Mouse (Mus musculus): Measurements from ENCODE around the gene Drc7. TPM values are rescaled to one million over a fixed set of nuclear protein-coding genes. Genes with fewer than 3 reads are reported as not detected.

The Drc7 gene
- total RNA-seq, 4 experiments from 2014 or later: 1.7 to 3.6 (median 1.8) TPM

DNA sequence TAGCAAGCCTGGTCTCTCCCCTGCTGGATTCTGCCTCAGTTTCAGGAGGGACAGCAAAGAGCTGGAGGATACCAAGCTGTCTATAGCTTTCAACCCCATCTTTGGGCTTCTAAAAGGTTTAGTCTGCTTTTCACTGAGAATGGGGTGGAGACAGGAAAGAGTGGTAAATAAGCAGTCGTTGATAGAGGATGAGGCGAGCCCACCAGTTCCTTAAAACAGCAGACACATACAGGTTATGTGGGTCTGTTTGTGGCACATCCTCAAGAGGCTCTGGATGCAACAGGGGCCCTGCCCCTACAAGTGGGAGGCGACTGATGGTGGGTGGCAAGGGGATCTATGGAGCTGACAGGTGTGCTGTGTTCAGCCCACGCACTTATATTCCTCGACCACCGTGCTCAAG lies 3.8 kb downstream of the Drc7 start:
- DNase-seq (ENCODE audit: low spot score in 2 of 2): no peak

DNA sequence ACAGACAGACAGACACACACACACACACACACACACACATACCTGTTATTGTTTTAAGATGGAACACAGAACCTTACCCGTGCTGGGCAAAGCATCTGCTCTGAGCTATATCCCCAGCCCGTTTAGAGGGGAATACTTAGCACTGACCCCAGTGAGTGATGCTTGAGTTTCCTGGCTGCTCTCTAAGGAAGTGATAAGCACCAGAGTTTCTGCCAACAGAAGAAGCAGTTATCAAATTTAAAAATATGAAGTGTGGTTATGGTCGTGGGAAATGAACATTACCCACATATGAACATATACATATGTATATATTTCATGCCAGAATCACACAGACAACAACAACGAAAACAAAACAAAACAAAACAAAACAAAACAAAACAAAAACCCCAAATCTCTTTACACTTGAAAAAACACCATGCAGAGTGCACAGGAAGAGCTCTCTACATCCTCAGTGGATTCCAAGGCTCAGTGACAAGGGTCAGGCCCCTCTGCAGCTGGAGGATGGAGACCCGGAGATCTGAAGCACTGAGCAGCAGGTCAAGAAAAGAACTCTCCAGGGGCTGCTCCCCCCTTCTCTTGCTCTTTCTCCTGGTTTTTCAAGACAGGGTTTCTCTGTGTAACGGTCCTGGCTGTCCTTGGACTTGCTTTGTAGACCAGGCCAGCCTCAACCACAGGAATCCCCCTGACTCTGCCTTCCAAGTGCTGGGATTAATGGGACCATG lies 5.1 kb downstream of the Drc7 start:
- no peak for DNase-seq (ENCODE audit: low spot score in 2 of 2)

DNA sequence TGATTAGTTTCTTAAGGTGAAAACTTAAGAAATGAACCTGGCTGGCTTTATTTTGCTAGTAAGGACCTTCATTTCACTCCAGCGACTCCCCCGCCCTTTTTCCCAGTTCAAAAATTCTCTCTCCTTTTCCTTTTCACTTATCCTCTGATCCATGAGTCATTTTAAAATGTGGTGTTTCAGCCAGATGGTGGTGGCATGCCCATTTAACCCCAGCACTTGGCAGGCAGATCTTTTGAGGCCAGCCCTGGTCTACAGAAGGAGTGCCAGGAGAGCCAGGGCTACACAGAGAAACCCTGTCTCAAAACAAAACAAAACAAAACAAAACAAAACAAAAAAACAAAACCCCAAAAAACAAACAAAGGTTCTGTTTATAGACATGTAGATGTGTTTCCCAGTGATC lies 9.6 kb downstream of the Drc7 start:
- no peak for DNase-seq (ENCODE audit: low spot score in 2 of 2)

DNA sequence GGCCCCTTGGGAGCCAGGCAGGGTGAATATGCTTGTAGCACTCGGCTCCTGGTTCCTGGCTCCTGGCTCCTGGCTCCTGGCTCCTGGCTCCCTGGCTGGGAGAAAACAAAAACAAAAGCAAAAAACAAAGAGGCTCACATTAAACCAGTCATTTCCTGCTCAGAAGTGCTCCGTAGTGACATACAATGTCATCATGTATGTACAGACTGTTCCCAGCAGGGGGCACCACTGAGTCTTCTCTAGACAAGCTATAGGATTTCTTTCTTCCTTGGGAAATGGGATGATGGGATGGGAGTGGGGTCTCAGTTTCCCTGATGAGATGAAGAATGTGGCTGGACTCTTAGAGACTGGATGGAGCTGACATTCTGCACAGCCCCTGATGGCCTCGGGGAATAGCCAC lies 12.7 kb downstream of the Drc7 start:
- DNase-seq (ENCODE audit: low spot score in 2 of 2): peak in 1 of 2 experiments; percentile 46

DNA sequence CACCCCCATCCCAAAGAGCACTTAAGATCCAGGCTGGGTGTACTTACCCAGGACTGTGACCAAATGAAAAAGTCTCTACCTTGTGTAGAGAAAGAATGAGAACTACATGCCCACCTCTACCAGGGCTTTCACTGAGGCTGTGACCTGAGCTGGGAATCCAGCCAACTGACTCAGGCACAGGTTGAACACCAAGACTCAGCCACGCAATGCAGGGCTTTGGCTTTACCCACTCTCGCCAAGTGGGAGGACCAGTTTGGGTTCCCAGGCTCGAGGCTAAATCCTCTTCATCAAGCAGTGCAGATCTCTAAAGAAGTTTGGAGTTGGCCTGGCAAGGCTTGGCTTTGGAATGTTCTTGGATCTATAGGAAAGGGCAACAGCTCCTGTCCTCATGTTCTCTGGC lies 20.6 kb downstream of the Drc7 start:
- no peak for DNase-seq (ENCODE audit: low spot score in 2 of 2)

DNA sequence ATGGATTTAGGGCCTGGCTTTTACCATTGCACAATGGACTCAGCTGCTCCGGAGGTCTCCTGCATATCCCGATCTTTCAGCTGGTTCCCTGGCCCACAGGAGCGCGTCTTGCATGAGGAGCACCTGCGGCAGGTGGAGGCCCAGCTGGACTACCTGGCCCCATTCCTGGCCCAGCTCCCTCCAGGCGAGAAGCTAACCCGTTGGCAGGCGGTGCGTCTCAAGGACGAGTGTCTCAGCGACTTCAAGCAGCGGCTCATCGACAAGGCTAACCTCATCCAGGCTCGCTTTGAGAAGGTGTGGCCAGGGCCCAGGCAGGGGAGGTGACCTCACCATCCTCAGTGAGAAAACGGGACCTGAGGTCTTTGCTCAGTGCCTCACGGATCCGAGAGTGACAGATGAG lies 21.2 kb downstream of the Drc7 start:
- no peak for DNase-seq (ENCODE audit: low spot score in 2 of 2)

DNA sequence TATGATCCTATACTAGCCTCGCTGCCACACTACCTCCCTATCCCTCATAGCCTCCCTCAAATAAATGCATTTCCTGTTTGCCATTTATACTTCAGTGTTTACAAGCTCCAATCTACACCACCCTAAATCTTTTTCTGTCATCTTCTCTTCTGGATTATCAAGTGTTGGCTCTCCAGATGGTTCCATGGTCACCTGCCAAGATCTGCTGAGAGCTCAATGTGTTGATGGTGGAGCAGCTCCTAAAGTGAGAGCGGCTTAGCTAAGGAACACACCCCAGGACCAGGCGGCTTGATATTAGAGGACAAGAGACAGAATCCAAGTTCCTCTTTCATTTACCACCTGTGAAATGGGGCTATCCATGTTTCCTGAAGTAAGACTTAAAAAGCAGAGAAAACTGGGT lies 23.2 kb downstream of the Drc7 start:
- no peak for DNase-seq (ENCODE audit: low spot score in 2 of 2)

DNA sequence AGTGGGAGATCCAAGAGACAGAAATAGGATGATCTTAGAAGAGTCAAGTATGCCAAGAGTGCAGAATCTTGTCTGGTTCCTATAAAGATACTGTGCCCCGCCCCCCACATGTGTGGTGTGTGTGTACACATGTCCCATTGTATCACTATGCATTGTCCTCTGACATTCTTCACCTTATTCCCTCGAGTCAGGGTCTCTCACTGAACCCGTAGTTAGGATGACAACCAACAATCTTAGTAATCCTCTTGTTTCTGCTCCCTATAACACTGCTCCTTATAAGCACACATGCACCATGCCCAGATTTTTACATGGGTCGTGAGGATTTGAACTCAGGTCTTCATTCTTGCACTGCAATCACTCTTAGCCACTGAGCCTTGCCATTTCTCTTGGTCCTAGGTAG lies 24.4 kb downstream of the Drc7 start:
- peak in 1 of 2 experiments; percentile 4 for DNase-seq (ENCODE audit: low spot score in 2 of 2)

DNA sequence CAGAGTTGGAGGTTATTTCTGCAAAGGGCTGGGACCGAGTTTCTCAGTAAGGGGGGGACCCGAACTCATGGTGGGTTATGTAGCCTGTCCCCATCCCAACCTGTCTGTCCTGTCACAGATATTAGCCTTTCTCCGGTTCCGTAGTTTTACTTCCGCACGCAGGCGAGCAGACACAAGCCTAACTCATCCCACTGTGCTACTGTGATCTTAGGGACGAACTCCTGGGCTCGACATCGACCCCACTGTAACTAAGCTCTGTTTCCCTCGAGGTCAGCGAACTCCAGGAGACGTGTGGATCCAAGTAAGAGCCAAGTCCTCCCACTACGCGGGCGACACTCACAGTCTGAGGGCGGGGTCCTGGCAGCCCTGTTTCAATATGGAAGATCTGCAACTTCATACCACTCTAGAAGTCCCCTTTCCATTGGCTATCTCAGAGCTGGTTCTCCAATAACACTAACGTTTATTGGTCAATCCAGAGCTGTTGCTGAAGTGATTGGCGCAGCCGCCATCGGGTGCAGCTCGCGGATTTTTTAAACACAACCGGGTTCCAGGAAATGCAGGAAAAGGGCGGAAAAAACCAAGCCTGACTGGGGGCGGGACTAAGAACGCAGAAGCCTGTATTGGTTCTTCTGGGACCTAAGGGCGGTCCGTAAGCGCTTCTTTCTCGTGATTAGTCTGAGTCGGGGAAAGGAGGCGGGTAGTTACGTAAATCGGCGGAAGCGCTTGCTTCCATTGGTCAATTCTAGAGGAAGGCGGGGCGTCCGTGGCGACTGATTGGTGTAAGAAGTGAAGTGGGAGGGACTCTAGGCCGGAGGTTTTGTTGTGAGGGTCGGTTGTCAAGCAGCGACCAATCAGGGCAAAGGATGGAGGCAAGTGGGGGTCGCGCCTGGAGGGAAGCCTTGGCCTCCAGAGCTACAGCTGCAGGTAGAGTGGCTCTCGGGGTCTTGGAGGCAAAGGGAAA lies 25.8 kb downstream of the Drc7 start, which contains the start of gene Katnb1:
TSS of gene Katnb1 (plus strand) at position 806 of the 961 bp plus-strand sequence.
- peak; percentile 99 to 100 for DNase-seq (ENCODE audit: low spot score in 2 of 2)

DNA sequence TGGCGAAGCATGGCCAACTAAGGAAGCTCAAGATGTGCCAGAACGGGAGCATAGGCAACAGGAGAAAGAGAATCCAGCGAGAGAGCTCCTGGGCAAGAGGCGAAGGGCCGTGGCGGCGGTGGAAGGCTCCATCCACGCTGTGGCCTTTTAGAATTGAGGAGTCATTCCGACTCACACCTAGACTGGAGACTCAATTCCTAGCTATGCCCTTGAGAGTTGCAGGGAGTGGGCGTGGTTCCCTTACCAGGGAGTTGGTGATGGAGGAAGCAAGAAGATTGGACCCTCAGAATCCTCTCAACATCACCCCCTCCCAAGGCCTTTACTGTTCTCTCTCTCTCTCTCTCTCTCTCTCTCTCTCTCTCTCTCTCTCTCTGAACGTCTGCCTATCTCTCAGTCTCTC lies 26.7 kb downstream of the Drc7 start:
- DNase-seq (ENCODE audit: low spot score in 2 of 2): no peak

DNA sequence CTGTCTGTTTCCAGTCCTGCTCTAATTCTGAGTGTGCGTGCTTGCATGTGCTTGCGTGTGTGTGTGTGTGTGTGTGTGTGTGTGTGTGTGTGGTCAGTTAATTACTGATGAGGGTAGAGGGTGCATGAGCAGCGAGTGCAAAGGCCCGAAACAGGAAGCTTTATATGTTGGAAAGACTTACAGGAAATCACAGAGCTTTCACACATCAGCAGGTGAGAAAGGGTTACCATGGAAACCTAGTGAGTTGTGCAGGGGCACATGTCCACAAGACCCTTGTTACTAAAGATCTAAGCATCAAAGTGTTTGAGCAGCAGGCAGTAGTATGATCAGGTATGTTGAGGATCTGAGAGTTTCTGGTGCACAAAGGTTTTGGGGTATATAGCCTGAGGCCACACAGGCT lies 29.4 kb downstream of the Drc7 start:
- DNase-seq (ENCODE audit: low spot score in 2 of 2): peak in 1 of 2 experiments; percentile 3

DNA sequence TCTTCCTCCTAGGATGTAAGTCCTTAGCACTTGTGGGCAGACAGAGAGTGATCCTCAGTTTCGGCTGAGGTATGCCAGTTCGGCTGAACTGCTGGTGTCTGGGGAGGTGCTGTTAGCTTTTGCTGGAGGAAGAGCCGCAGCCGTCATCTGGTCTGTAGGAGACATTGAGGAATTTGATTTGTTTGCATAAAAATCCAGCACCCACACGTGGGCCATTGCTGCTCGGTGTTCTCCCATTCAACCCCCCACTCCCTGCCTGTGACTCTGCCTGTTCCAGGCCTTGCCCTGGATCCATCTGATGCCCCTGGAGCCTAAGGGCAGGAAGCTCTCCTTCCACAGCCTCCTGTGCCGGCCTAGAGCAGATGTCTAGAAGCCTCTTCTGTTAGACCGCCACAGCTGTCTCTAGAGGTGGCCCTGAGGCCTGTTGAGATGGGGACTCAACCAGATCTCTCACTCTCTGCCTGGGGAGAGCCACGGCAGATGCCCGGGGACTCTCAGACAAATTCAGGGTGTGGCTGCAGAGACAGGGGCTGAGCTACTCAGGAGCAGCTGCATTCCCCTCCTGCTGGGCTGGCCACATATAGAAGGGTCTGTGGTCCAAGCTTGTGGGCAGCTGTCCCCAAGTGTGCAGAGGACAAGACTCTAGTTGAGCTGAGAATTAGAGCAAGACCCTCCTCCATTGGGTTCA lies 30.0 kb downstream of the Drc7 start:
- no peak for DNase-seq (ENCODE audit: low spot score in 2 of 2)

DNA sequence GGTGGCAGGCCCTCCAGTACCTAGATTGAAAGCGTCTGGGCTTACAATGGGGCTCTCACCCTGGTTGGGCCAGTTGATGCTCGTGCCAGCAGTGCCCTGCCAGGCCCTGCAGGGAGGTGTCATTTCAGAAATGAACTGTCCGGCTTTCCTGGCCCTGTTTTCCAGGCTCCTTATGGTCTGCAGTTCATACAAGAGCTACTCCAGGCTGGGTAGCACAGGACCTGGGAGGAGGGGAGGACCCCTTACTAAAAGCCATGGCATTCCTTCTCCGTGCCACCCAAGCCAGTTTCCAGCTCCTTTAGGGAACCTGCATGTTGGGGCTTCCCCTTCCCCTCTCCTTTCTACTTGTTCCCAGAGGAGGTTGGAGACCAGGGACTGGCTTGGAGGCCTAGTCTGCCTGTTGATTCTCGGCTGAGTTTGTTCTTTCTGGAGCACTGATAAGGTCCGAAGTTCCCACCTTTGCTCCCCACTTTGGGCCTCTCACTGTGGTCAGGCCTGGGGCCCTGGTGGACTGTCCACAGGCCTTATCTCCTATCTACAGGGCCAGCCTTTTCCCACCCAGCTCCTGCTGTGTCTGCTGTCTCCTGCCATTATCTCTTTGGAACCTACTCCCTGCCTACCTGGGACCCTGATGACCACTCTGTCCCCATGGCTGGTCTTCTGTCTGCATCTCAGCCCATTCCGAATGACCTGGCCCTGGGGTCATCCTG lies 30.7 kb downstream of the Drc7 start:
- DNase-seq (ENCODE audit: low spot score in 2 of 2): no peak

DNA sequence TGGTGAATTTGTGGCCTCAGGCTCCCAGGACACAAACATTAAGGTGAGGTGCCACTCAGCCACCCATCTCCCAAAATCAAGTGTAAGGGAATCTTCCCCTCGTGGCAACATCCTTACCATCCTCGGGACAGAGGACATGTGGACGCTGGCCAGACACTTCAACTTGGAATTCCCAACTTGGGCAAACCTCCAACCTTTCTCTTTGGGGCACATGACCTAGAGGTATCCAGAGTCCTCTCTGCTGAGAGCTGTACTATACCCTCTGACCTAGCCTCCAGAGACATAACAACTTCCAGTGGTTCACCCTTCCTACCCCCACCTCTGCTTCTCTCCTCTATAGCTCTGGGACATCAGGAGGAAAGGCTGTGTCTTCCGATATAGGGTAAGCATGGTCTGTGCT lies 38.7 kb downstream of the Drc7 start:
- DNase-seq (ENCODE audit: low spot score in 2 of 2): no peak

DNA sequence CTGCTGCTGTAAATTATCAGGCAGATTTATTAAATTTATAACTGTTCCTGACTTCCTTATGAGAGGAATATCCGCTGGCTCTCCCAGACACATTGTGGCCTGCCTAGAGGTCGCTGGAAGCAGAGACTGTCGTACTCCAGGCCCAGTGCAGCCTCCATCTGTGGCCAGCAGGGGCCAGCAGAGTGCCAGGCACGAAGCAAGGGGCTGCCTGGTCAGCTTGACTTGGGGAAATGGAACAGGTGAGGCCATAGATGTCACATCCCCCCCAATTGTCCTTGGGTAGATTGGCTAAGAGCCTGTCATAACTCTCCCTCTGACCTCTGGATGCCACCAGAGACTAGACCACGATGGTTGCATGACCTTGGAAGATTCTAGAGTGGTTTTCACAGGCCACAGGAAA lies 44.1 kb downstream of the Drc7 start:
- DNase-seq (ENCODE audit: low spot score in 2 of 2): peak; percentile 55 to 66

DNA sequence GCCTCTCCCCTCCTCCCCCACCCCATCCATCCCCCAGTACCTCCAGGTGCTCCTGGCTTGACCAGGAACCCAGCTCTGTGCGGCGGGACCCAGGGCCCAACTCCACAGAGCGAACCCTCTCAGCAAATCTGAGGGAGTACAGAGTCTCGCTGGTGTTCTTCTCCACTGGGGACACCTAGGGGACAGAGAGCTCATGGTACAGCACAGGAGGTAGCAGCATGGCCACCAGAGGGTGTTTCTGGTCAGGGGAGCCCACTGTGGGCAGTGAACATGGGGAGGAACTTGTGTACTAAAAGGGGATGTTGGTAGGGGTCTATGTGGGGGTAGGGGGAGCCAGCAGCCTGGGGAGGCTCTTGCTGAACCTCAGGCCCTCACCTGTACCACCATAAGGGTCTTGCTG lies 47.1 kb downstream of the Drc7 start:
- DNase-seq (ENCODE audit: low spot score in 2 of 2): no peak

DNA sequence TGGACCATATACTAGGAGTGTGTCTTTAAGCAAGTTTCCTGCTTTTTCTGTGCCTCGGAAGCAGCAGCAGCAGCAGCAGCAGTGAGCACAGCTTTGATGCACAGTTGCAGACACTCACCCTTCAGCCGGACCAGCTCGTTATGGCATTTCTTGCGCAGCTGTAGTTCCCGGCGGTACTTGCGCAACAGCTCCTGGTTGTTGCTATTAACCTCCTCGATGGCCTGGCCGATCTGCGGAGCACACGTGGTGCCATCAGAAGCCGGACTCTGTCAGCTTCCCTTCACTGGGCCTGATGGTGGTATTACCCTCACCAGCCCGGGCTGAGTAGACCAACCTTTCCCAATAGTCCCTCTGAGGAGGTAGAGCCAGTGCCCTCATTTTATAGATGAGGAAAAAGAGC lies 52.4 kb downstream of the Drc7 start:
- DNase-seq (ENCODE audit: low spot score in 2 of 2): no peak

DNA sequence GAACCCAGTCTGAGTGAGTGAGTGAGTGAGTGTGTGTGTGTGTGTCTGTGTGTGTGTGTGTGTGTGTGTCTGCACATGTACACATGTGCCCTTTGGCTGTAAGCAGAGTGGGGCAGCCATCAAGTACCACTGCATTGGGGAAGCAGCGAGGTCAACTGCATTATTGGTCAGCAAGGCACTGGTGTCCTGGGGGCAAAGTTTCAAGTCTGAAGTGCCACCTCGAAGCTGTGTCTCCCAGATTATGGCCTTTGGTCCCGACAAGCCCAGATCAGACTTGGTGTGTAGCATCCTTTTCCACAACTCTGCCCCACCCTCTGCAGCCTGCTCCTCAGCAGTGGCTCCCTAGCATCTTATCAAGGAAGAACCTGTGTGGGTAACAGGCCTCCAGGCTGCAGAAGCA lies 57.7 kb downstream of the Drc7 start:
- no peak for DNase-seq (ENCODE audit: low spot score in 2 of 2)

DNA sequence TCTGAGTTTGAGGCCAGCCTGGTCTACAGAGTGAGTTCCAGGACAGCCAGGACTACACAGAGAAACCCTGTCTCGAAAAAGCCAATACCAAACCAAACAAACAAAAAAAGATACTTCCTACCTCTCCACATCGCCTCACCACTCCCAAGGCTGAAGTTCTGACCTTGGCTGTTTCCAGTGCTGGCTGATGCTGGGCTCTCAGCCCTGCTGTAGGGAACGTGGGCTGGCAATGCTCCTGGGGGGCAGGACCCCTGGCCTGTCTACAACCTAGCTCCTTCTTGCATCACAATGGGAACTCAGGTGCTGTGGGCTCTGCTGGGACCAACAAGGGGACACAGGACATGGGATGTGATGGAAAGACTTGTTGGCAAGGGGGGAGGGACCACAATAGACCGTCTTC lies 58.2 kb downstream of the Drc7 start:
- no peak for DNase-seq (ENCODE audit: low spot score in 2 of 2)

DNA sequence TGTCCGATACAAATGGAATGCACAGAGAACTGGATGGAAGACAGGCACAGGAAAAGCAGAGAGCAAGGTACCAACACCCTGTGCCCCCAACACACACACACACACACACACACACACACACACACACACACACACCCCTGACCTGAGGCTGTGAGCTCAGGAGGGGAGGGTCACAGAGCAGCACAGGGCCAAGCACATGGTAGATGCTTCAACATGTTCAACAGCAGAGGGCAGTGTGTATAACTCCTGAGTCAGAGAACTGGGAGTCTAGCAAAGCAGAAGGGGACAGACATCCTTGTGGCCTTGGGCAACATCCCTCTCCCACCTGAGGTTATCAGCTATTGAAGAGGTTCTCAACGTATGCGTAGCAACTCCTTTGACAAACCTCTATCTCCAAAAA lies 58.8 kb downstream of the Drc7 start:
- no peak for DNase-seq (ENCODE audit: low spot score in 2 of 2)

DNA sequence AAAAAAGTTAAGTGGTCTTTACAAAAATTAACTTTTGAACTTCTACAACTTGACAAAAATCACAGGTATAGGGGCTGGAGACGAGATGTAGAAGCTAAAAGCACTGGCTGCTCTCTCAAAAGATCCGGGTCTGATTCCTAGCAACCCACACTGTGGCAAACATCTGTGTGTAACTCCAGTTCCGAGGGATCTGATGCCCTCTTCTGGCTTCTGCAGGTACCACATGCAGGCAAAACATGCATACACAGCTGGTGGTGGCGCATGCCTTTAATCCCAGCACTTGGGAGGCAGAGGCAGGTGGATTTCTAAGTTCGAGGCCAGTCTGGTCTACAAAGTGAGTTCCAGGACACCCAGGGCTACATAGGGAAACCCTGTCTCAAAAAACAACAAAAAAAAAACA lies 68.6 kb downstream of the Drc7 start:
- no peak for DNase-seq (ENCODE audit: low spot score in 2 of 2)

All from layer of hippocampus, adult 8-10 months (tissue).